Mouse (Mus musculus) erythroid progenitor cell, adult 5-6 weeks (primary cell): ENCODE measurements around the gene Vmn1r24. TPM values are rescaled to one million over a fixed set of nuclear protein-coding genes. Genes with fewer than 3 reads are reported as not detected.
"Not testable (repeated sequence)": the region's sequence is repeated elsewhere in the genome, so short reads cannot be mapped to it uniquely, and the experiment has no call there.

ENCODE experiments used
- ATAC-seq: replicated peaks from 2 replicates; pipeline ENCODE4 v1.8.0; 2016; ENCODE audit warnings: moderate number of reproducible peaks, mild to moderate bottlenecking, moderate TSS enrichment, inconsistent platforms; ENCODE audit not compliant: poor library complexity, low FRiP score, severe bottlenecking
- total RNA-seq, 2 experiments: library from RNA; stranded (forward) in 1 of 2; stranded (reverse) in 1 of 2; fragments of 150-400 nt in 1 of 2; fragments of 186-747, 209-891 nt in 1 of 2; gene quantifications; 2 replicates each; pipeline versions ENCODE4 v1.2.3 to v1.2.4; 2015 to 2017; ENCODE audit warnings: low replicate concordance in 2 of 2

The Vmn1r24 gene
- total RNA-seq (2015; ENCODE audit: low replicate concordance): not detected in 2 replicates
- total RNA-seq (2017; ENCODE audit: low replicate concordance): not detected in 2 replicates

DNA sequence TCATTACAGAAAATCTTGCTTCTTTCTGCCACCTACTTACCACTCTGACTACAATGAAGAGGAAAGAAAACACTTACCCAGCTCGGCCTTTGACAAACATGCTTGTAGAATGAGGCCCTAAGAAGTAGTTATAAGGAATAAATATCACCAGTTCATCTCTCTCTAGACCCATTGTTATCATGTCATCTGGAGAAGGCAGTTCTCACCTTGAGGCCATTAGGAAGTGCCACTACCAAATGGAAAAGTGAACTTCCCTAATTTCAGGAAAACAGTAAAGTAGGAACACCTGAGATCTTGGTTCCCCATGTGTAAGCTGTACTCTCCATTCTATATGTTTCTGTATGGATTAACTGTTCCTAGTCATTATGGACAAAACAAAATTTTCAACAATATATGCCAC, at the start of gene Vmn1r24:
Gene Vmn1r24, minus strand, starts transcription at position 101 of the 400 bp plus-strand sequence.
- ATAC-seq: not testable (repeated sequence)

DNA sequence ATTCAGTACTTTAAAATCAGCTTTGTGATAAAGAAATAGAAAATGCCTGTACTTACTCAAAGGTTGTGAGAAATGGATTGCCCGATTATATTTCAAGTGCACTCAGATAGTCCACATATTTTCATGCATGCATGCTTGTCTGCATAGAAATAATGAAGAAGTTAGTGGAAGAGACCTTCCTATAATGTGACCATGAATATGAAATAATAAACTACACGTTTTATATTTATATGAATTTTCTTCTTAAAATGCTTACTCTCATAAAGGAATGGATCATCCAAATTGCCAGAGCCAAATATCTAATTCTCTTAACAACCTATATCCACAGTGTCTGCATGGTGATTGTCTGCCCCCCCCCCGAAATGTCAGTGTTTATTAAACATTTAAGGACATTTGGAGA, 19.4 kb upstream of the Vmn1r24 start, which contains the start of gene Vmn1r25:
Gene Vmn1r25, minus strand, starts transcription at position 101 of the 400 bp plus-strand sequence.
- no peak for ATAC-seq

DNA sequence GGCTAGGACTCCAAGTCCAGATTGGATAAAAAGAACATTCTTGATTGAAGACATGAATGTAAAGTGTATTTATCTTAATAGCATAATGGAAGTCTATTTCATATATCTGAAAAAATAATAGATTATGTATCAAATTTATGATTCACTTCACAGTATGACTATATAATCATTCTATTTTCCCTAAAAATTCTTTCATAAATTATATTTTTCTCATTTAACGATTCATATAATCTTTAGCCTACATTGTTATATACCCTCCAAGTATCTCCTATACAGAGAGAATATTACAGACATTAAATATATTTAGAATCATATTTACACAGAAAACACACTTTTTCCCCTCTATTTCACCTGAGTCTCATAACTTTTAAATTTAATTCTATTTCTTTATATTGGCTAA, 34.6 kb downstream of the Vmn1r24 start, which contains the start of gene Vmn1r23:
Gene Vmn1r23, minus strand, starts transcription at position 101 of the 400 bp plus-strand sequence.
- no peak for ATAC-seq

DNA sequence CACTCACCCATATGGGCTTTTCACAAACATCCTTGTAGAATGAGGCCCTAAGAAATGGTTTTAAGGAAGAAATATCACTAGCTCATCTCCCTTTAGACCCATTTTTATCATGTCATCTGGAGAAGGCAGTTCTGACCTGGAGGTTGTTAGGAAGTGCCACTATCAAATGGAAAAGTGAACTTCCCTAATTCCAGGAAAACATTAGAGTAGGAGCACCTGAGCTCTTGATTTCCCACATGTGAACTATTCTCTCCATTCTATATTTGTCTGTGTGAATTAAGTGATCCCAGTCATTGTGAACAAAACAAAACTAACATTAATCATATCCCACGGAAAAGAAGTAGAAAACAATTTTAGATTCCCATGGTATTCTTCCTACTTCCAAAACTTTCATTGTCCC, 53.4 kb downstream of the Vmn1r24 start, which contains the start of gene Vmn1r22:
Gene Vmn1r22, minus strand, starts transcription at position 101 of the 400 bp plus-strand sequence.
- ATAC-seq: no peak

Other genes starting within 250 kb of the Vmn1r24 start
- gene Vopp1, start 136.3 kb downstream of the Vmn1r24 start, total RNA-seq (2015; ENCODE audit: low replicate concordance): 256 and 266 TPM in 2 replicates
- gene Vopp1, start 136.3 kb downstream of the Vmn1r24 start, total RNA-seq (2017; ENCODE audit: low replicate concordance): 264 and 267 TPM in 2 replicates
- gene Vmn1r21, start 111.2 kb downstream of the Vmn1r24 start, total RNA-seq (2015; ENCODE audit: low replicate concordance): not detected in 2 replicates
- not detected in 2 replicates for gene Vmn1r21, start 111.2 kb downstream of the Vmn1r24 start, total RNA-seq (2017; ENCODE audit: low replicate concordance)
- gene Vmn1r22, start 53.5 kb downstream of the Vmn1r24 start, total RNA-seq (2015; ENCODE audit: low replicate concordance): not detected in 2 replicates
- gene Vmn1r22, start 53.5 kb downstream of the Vmn1r24 start, total RNA-seq (2017; ENCODE audit: low replicate concordance): not detected in 2 replicates
- gene Vmn1r23, start 34.7 kb downstream of the Vmn1r24 start, total RNA-seq (2015; ENCODE audit: low replicate concordance): not detected in 2 replicates
- not detected in 2 replicates for gene Vmn1r23, start 34.7 kb downstream of the Vmn1r24 start, total RNA-seq (2017; ENCODE audit: low replicate concordance)
- gene Vmn1r25, start 19.3 kb upstream of the Vmn1r24 start, total RNA-seq (2015; ENCODE audit: low replicate concordance): not detected in 2 replicates
- gene Vmn1r25, start 19.3 kb upstream of the Vmn1r24 start, total RNA-seq (2017; ENCODE audit: low replicate concordance): not detected in 2 replicates
- not detected in 2 replicates for gene Vmn1r26, start 53.7 kb upstream of the Vmn1r24 start, total RNA-seq (2015; ENCODE audit: low replicate concordance)
- not detected in 2 replicates for gene Vmn1r26, start 53.7 kb upstream of the Vmn1r24 start, total RNA-seq (2017; ENCODE audit: low replicate concordance)